Mouse (Mus musculus) lung, postnatal 10 days (tissue): Measurements from ENCODE around the gene Sfxn4.

Source experiments
- DNase-seq: peaks from one replicate; pipeline ENCODE4 v3.0.0; 2021

Sfxn4 gene

DNA sequence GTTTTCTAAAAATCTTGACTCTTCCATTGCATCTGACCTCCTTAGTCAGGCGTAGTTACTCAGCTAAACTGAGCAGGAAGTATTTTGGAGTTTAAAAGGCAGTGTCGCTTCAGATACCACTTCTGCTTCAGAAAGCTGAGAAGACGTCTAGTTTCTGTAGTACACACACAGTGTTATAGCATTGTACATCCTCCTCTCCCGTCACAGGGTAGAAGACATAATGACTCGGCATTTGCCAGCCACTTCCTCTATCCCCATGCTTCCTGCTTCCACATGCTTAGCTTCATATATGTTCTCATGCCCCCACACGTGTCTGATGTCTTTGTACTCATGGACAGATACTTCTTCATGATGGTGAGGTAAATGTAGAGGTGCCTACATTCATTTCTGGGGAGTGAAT lies 42.6 kb downstream of the Sfxn4 start:
- no peak for DNase-seq

DNA sequence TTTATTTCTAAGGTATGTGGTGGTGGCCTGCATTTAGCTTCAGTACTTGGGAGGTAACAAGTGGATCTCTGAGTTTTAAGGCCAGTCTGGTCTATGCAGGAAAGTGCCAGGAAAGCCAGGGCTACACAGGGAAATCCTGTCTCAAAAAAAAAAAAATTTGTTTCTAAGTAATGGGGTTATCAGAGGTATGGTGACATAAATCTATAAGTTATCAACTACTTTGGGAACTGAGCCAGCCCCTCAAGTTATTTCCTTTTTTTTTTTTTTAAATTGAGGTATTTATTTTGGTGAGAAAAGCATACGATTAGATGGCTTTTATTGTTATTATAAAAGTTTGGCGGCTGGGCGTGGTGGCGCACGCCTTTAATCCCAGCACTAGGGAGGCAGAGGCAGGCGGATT lies 48.1 kb downstream of the Sfxn4 start:
- no peak for DNase-seq

DNA sequence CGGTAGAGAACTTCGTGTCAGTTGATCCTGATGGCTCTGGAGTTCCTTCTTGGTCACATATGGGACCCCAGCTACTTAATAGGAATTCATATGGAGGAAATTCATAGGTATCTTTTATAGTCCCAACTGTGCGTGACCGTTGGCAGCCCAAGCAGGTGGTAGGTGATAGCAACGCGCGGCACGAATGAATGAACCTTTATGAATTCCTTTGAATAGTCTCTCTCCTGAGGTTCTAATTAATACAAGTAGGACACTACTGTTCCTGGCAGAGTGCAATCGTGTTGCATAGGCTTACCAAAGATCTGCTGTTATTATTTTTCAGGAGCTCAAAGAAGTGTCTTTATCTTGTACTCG lies 49.3 kb downstream of the Sfxn4 start:
- DNase-seq: no peak

DNA sequence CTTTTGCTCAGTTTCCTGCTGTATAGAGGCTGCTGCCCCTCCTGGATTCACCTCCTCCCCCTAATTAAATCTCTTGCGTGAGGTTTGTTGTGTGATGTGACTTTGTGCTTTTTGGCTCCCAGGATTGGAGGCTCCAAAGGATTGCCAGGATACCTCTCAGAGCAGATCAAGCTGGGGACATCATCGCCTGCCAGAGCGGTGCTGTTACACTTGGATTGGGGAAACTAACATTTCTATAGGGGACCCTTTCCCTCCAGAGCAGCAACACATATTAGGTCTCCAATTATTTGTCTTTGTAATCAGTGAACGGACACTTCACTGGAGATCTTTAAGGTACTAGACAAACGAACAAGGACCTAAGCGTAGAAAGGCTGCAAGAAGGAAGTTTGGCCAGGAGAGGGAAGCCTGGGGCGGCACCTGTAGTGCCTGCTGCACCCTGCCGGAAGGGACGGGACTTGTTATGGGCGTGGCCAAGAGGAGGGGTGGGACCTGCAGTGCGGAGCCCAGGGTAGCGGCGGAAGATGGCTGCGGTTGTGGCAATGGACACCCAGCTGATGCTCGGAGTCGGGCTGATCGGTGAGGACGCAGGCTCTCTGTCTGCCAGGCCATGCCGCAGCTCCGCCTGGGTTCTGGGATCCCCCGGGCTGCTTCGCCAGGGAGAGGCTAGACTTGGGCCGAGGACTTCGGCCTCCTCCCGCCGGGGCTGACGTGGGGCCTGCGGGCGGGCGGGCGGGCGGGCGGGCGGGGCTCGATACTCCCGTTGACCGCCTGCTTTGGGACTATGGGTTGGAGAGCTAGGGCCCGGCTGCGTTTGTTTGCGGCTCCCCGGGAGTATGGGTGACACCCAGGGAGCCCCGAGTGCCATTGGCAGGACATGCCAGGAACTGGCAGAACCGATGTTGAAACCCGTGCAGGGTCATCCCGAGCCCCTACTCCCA lies 49.9 kb downstream of the Sfxn4 start, which contains the start of gene Fam45a:
Fam45a (plus strand) TSS at position 488 of the 938 bp plus-strand sequence.
- DNase-seq: peak; percentile 98

DNA sequence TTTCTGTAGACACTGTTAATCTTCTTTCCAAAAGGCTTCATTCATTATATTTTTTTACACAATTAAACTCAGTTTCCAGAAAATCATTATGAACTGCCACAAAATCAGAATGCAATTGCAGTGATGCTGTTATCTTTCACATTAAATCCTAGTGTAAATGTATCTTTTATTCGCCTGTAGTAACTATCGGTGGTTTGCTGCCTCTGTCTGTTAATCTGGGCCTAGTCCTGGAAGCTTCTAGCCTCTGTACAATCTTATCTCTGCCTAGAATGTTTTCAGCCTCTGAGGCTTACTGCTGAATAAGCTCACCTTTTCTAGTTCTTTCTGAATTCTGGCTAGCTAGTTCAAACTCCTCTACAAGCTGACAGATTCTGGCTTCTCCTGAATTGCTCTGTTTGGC lies 51.4 kb downstream of the Sfxn4 start:
- no peak for DNase-seq

DNA sequence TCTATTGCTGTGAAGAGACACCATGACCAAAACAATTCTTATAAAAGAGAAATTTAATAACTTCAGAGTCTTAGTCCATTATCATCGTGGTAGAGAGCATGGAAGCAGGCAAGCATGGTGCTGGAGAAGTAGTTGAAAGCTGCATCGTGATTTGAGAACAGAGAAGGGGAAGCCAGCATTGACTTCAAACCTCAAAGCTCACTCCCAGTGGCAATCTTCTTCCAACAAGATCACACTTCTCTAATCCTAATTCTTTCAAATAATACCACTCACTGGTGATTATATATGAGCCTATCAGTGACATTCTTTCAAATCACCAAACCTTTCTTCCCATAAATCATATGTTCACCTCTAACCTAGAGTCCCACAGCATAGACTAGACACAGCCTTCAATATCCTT lies 56.4 kb downstream of the Sfxn4 start:
- DNase-seq: no peak

DNA sequence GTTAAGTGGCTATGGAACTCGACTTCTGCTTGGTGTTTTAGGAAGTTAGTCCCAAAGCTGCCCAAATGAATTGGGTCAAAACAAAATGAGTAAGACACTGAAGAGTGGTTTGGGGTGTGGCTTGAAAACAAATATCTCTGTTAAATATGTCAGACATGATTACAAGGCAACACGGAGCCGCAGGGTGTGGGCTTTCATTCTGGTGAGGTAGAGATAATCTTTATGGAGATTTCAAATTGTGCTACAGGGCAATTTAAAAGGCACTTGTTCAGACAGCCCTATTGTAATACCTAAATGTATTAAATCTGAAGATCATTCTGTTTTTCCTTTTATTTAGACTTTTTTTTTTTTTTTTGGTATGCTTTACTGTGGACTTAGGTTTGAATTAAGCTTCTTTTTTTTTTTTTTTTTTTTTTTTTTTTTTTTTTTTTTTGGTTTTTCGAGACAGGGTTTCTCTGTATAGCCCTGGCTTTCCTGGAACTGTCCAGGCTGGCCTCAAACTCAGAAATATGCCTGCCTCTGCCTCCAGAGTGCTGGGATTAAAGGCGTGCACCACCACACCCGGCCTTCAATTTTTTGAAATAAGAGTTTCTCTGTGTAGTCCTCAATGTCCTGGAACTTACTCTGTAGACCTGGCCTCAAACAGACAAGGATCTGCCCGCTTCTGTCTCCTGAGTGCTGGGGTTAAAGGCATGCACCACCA lies 61.3 kb downstream of the Sfxn4 start:
- DNase-seq: no peak

DNA sequence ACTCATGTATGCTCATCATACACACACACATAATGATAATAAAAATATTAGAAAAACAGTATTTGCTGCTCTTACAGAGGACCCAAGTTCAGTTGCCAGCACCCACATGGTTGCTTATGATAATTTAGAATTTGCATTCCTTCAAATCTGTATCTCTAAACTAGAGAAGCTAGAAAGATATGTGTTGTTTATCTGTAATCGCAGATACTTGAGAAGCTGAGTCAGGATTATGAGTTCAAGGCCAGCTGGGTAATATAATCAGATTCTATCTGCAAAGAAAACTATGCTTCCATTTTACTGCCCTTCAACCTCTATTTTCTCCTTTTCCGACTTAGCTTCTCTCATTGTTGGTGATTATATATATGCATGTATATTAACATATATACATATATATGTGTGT lies 63.9 kb downstream of the Sfxn4 start:
- DNase-seq: no peak

DNA sequence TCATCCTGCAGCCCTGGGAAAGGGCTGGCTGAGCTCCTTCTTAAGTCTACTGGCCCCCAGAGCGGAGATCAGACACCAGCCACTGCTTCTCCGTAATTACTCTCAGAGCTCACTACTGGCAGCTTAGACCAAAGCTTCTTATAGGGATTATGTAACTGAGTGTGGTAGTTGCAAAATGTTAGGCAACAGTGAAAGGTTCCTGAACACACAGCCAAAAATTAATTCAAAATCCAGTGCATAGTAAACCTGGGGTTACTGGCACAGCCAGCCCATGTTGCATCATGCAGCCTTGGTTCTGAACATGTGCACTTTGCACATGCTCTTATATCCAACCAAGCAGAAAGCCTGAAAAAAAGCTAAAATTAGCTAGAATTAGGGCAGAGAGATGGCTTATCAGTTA lies 66.0 kb downstream of the Sfxn4 start:
- peak; percentile 22 for DNase-seq

DNA sequence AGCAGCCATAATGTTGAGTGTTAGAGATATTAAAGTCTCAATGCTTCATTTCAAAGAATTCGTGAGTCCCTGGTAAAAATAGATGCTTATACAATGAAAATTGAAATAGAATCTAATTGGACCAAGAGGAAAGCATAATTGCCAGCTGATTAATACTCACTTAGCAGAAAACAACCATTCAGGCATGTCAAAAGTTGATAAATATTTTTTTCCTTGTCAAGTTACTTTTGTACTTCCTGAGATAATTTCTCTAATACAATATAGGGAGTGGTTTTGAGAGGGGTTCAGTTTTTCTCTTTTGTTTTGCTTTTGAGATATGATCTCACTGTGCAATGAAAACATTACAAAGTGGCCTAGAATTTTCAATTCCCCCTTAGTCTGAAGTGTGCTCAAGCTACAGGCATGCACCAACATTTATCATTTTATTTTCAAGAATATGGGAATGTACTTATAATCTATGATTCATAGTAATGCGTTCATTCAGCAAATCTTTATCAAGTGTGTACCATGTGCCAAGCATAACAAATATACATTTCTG lies 68.0 kb downstream of the Sfxn4 start:
- DNase-seq: no peak

DNA sequence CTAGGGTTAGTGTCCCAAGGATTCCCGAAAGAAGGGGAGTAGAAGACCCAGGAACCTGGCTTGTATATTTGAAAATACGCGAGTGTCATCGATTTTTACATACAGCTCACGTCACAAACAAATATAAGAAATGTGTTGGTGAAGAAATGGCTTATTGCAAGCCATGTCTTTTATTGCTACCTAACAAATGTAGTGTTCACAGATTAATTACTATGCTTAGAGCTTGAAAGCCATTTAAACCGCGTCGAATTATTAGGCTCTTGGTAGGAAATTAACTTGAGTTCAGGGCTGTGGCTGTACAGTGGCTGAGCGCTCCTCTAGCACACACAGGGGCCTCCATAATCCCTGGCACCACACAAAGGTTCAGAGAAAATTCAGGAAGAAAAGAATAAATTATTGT lies 70.1 kb downstream of the Sfxn4 start:
- DNase-seq: no peak

DNA sequence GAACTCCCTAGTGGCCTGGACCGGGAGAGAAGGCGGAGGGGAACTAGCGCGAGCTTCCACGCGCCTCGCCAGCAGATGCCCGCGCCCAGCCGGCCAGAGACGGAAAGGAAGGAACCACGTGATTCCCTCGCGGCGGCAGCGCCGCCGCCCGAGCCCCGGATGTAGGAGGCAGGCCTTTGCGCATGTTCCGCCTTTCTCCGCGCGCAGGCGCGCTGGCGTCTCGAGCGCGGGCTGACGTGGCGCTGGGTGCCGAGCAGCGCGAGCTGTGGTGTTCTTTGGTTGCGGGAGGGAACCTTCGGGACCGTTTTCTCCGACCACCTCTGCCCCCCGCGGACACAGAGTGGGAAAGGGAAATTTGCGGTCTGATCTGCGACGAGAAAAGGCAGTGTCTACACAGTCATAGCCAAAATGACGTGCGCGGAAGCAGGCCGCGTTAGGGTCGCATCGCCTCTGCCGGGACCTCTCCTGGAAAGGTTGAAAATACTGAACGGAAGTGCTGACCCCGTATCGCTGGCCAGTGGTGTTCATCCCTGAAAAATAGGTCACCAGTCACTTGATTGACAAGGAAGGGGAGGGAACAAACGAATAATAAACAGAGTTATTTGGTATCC lies 70.6 kb downstream of the Sfxn4 start, which contains the start of gene Eif3a:
Eif3a (minus strand) TSS at position 108 of the 611 bp plus-strand sequence.
- DNase-seq: peak; percentile 96

DNA sequence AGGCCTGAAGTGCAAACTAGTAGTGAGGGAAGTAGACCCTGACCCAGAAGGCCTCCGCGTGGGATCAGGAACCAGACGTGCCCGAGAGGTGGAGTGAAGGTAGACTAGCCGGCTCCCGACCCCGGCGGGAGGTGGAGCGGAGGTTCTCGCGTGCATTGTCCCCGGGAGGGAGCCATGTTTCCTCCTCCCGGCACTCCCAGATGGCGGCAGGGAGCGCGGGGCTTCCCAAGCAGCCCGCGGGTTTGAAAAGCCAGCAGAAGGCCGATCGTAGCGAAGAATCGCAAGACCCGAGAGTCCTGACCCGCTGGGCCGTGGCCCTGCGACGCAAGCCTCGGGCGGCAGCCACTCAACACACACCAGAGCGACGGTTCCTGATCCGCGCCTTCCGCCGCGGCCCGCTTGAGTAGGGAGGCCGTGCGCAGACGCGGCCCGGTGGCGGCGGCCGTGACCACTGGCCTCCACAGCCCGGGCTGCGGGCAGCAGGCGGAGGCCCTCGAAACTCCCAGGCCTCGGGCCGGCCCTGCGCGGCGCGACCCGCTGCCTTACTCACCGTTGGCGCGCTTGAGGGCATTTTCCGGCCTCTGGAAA lies 71.3 kb downstream of the Sfxn4 start:
- DNase-seq: peak; percentile 70

DNA sequence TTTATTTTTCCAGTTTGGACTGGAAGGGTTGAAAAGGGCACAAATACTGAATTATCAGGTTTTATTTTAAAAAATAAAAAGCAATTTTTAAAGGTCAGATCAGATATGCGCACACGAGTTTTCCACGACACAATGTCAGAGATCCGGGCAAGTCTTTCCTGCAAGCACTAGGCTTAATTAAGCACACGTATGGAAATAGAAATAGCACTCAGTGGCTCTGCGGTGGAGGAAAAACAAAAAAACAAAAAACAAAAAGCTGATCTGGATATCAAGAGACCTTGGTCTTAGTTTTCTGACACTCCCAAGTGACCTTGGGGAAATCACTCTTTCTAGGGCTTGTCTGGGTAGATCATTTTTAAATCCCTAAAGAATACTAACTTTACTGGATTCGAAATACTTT lies 71.8 kb downstream of the Sfxn4 start:
- no peak for DNase-seq

DNA sequence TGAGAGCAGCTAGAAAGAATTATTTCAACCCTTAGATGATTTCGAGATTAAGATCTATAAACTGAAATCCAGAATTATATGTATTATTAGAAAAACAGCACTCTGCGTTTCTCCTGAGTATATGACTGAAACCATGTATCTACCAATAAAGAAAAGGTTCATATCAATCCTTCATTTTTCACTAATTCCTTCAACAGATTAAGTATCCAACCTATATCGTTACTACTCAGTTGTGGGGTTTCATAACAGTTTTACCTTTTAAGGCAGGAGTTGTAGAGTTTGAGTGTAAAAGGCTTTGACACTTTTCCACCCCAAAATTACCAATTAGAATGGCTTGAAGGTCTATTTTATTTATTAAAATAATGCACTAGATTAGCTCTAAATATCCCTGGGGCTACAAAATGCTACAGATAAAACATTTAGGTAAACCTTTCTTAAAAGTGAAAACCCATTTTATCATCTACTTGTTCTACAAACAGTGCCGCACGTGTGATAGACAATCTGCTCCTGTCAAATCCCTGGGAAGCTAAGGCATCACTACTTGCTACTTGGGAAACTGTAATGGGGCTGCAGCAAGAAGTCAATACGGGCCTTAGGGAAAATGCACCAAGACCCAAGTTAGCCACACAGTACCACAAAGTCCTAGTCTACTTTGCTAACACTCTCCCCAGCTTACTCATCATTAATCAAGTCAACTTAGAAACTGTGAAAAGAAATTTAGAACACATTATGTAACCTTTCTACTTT lies 72.9 kb downstream of the Sfxn4 start:
- no peak for DNase-seq

DNA sequence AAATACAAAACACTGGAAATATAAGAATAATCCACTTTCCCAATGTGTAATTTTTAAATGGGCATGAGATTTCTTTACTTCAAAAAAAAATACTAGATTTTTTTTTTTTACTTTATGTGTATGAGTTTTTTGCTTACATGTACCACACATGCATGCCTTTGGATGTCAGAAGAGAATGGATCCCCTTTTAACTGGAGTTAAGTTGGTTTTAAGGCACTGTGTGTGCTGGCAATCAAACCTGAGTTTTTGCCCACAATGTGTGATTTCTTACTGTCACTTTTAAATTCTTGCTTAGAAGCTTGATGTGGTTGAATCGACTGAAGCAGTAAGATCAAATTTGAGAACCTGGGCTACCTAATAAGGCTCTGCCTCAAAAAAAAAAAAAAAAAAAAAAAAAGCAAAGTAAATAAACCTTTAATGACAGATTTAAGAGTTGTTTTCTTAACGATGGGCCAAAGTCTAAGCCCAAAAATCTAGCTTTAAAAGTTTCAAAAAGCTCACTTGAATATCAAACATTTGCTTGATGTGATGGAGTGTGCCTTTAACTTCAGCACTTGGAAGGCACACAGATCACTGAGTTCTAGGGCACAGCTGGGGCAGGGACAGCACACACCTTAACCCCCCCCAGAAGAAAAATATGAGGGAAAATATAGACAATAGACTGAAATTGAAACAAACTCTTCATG lies 73.7 kb downstream of the Sfxn4 start:
- DNase-seq: no peak
